Mouse (Mus musculus) heart, postnatal 10 days (tissue): ENCODE measurements around the gene Zfp710. TPM values are rescaled to one million over a fixed set of nuclear protein-coding genes. Genes with fewer than 3 reads are reported as not detected.
"Not testable (repeated sequence)": the region's sequence is repeated elsewhere in the genome, so short reads cannot be mapped to it uniquely, and the experiment has no call there.

Source experiments
- DNase-seq, 2 experiments: peaks; one replicate each; pipeline ENCODE4 v3.0.0; 2021
- intact Hi-C: fragments of 180-260 bp; cut with DNase I; formaldehyde crosslinking; loops from one replicate; pipeline ENCODE4 v1.15.1; 2025
- total RNA-seq, 2 experiments: library from RNA; stranded (reverse); gene quantifications; 2 replicates each; pipeline ENCODE4 v1.2.3; 2021

Zfp710 gene
- total RNA-seq, 2 experiments from 2014 or later = 20.1 to 24.4 TPM

GRCm38 (mm10) chr7:80026118-80026989, 1.7 kb downstream of the Zfp710 start:
- peak; percentile 71 to 78 for DNase-seq
- intact Hi-C loops = loop anchor here (2.0 to 5.0 kb wide), 2 partner anchors 36 to 52 kb away; no protein-coding TSS in a partner anchor

- intact Hi-C loops = loop anchor here (2.0 to 5.0 kb wide), 2 partner anchors 35 to 52 kb away; no protein-coding TSS in a partner anchor
- peak; percentile 82 to 83 for DNase-seq
Observed at GRCm38 (mm10) chr7:80026990-80027635, 2.5 kb downstream of the Zfp710 start.

DNA sequence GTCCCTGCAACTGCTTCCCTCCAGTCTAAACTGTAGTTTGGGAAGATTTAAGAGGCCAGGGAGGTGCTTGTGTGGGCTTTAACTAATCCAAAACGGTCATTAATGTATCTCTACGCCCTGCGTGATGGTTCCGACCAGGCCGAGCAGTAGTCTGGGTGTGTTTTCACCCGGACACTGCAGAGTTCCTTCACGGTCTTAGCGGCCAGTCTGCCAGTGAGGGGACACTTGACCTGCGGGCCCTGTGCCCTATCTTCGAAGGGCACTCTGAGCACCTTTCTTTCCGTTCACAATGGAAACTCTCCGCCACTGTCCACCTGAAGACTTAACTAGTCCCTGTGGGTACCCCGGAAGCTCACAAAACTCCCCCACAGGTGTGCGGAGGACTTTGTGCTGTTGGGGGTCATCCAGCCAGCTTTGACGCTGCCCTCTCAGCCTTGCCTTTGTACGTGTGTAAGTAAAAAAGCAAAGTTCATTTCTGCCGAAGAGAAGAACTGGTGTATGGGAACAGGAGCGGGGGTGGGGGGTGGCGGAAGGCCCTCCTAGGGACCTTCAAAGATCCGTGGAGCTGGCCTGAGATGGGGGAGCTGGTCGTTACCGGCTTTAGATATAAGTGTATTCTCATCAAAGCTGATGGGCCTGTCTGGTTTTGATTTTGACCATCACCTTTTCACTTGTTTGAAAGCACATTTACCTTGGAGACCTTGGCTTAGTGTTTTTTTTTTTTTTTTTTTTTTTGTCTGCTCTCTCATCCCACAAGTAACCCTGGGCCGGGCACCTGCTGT, 3.2 kb downstream of the Zfp710 start:
- intact Hi-C loops = loop anchor here (2.0 to 5.0 kb wide), 3 partner anchors 19 to 51 kb away; no protein-coding TSS in a partner anchor
- peak; percentile 66 for DNase-seq

- intact Hi-C loops = loop anchor here (2.0 to 5.0 kb wide), 2 partner anchors 18 to 34 kb away; no protein-coding TSS in a partner anchor
- DNase-seq = peak; percentile 63 to 66
Observed at GRCm38 (mm10) chr7:80028418-80028720, 3.8 kb downstream of the Zfp710 start.

DNA sequence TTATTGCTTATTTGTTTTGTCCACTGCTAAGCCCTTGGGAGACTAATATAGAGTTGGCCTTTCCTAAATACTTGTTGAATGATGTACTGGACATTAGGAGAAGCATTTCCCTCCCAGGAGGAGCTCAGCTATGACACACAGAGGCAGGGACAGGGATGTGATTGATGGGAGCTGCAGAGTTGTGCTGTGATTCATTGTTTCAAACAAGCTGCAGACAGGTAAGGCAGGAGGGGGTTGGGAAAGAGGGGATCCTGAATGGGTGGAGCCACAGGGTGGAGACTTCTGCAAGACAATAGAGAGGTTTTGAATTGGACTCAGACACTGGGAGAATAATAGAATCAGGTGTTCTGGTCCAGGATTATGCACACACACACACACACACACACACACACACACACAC, 5.4 kb downstream of the Zfp710 start:
- intact Hi-C loops = no loop called here
- no peak for DNase-seq

- no peak for DNase-seq
- intact Hi-C loops = no loop called here
Observed at GRCm38 (mm10) chr7:80030486-80030885, 5.9 kb downstream of the Zfp710 start.

DNA sequence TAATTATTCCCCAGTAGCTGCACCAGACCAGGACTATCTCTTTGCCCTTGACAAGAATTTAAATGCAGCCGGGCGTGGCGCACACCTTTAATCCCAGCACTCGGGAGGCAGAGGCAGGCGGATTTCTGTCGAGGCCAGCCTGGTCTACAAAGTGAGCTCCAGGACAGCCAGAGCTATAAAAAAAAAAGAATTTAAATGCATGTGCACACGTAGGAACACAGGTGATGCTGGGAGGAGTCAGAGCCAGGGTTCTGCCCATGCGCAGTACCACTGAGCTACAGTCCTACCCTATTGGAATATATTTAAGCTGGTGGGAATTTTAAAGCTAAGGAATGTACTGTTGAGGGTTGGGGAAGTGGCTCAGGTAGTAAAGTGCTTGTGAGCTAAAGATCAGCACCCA, 6.4 kb downstream of the Zfp710 start:
- intact Hi-C loops = no loop called here
- DNase-seq = no peak

DNA sequence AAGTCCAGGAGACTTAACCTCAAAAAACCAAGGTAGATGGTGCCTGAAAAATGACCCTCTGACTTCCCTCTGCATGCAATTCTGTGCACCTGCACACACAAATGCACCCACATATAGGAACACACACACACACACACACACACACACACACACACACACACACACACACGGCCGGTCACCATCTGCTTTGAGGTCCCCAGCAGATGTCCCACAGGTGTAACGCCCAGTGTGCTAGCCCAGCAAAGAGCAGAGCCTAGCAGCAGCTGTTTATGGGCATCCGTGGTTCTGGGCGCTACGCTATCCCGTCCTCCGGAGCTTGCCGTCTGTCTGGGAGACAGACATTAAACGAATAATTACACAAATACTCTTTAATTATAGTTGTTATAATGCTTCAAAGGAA, 6.9 kb downstream of the Zfp710 start:
- intact Hi-C loops = no loop called here
- DNase-seq = no peak

DNA sequence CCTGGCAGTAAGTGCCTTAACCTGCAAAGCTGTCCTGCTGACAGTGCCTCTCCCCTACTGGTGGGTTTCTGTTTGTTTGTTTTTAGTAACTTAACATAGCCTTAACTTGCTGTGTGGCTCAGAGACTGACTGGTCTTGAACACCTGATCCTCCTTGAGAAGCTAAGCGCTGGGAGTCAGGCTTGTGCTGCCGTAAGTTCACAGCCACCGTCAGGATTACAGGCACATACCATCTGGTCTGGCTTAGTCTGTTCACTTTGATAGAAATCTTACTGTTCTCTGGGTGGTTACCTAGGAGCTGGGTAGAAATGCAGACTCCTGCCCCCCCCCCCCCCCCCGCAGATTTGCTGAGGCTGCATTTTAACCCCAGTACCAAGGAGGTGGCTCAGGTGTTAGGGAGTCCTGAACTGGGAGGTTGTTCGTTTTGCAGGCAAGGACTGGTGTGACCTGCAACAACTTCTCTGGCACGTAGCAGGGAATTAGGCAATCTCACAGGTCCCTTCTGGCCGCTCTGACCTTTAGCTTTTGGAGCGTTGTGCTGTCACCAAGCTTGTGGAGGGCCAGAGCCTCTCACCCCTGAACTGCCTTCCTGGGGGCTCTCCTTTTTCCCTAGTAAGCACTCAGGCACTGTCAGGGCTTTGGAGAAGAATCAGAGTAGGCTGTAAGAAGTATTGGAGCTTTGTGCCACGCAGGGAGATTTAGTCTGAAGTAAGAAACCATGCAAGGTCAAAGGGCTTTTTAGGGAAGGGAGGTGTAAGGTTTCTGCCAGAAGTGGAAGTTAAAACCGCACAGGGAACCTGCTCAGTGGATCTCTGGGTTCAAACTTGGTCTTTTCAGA, 7.8 kb downstream of the Zfp710 start:
- intact Hi-C loops = no loop called here
- peak in 1 of 2 experiments; percentile 24 for DNase-seq

- no peak for DNase-seq
- intact Hi-C loops = no loop called here
Observed at GRCm38 (mm10) chr7:80033064-80033717, 8.6 kb downstream of the Zfp710 start.

GRCm38 (mm10) chr7:80033771-80034170, 9.2 kb downstream of the Zfp710 start:
- intact Hi-C loops = no loop called here
- DNase-seq = no peak

- peak in 1 of 2 experiments; percentile 24 for DNase-seq
- intact Hi-C loops = no loop called here
Observed at GRCm38 (mm10) chr7:80035086-80035485, 10.5 kb downstream of the Zfp710 start.

DNA sequence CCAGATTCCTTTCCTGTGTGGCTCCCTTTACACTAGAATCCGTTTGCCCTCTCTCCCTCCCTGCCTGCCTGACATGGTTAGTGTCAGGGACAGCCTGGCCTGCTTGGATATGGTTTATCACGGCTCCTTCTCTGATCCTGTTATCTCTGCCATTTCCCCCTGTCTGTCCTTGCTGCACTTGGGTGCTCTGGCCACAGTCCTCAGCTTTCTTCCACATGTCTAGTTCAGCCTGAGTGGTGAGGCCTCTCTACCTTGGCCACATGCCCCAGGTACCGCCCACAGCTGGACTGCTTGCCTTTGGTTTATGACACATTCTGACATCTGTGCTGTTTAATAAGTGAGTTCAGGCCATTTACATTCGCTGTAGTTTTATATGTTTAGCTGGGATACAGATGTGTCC, 11.1 kb downstream of the Zfp710 start:
- peak; percentile 87 to 88 for DNase-seq
- intact Hi-C loops = no loop called here

- no peak for DNase-seq
- intact Hi-C loops = no loop called here
Observed at GRCm38 (mm10) chr7:80039699-80040098, 15.1 kb downstream of the Zfp710 start.

DNA sequence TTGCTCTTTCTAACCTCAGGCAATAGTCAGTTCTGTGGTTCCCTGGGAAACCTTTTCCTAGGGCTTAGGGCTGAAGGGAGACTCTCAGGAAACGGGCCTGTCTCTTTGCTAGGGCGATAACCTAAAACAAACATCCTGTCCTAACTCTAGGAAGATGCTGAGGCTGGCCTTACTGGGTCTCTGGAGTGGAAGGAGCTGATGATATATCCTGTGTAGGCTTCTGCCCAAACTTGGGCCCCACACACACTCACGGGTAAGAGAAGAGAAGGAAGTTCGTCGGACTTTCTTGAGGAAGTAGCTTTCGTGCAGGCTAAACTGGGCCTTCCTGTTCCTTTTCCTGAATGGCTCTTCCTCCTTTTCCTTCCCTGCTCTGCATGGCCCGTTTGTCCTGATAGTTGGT, 19.6 kb downstream of the Zfp710 start:
- peak; percentile 50 to 53 for DNase-seq

GRCm38 (mm10) chr7:80047041-80047440, 22.4 kb downstream of the Zfp710 start:
- DNase-seq = no peak
- intact Hi-C loops = loop anchor here (2.0 kb wide), 1 partner anchor 18 kb away; no protein-coding TSS in a partner anchor

More for the DNA sequence above, 19.6 kb downstream of the Zfp710 start:
- intact Hi-C loops = no loop called here

- no peak for DNase-seq
- intact Hi-C loops = loop anchor here (2.0 kb wide), 1 partner anchor 35 kb away; no protein-coding TSS in a partner anchor
Observed at GRCm38 (mm10) chr7:80049746-80050145, 25.1 kb downstream of the Zfp710 start.

DNA sequence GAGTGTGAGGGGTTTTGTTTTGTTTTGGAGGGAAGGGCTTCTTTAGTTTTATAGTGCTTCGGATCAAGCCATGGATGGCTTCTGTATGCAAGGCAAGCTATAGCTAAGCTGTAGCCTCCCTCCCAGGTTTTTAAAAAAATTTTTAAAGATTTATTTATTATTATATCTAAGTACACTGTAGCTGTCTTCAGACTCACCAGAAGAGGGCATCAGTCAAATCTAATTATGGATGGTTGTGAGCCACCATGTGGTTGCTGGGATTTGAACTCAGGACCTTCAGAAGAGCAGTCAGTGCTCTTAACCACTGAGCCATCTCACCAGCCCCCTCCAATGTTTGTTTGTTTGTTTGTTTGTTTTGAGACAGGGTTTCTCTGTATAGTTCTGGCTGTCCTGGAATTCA, 25.8 kb downstream of the Zfp710 start:
- DNase-seq = not testable (repeated sequence)

GRCm38 (mm10) chr7:80051835-80052234, 27.2 kb downstream of the Zfp710 start:
- intact Hi-C loops = loop anchor here (2.0 kb wide), 1 partner anchor 33 kb away; no protein-coding TSS in a partner anchor
- no peak for DNase-seq

More for the DNA sequence above, 25.8 kb downstream of the Zfp710 start:
- intact Hi-C loops = loop anchor here (2.0 kb wide), 1 partner anchor 34 kb away; no protein-coding TSS in a partner anchor
